Mouse (Mus musculus) right cerebral cortex, adult 2 months (tissue): ENCODE data around the gene Tmem208.

ENCODE experiments used
- DNase-seq, 2 experiments: peaks; one replicate each; pipeline ENCODE4 v3.0.0; 2021 to 2022; ENCODE audit warnings: low spot score in 2 of 2

Tmem208 gene

GRCm38 (mm10) chr8:105353583-105354135 lies 27.5 kb downstream of the Tmem208 start:
- no peak for DNase-seq

DNA sequence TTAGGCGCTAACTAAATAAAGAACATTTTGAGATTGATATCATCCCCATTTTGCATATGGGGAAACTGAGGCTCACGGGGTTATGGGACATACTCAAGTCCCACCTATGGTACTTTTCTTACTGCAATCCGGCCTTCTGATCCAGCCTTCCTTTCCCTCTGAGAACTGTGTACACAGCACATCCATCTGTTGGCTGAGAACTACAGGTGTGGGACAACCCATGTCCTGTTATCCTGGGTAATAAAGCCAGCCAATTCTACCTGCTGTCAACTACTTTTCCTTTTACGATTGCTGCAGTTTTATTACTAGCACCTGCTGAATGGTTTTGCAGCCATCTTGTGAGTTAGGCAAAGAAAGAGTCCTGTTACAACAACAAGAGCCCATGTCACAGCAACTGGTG lies 28.4 kb downstream of the Tmem208 start:
- DNase-seq, result no peak

DNA sequence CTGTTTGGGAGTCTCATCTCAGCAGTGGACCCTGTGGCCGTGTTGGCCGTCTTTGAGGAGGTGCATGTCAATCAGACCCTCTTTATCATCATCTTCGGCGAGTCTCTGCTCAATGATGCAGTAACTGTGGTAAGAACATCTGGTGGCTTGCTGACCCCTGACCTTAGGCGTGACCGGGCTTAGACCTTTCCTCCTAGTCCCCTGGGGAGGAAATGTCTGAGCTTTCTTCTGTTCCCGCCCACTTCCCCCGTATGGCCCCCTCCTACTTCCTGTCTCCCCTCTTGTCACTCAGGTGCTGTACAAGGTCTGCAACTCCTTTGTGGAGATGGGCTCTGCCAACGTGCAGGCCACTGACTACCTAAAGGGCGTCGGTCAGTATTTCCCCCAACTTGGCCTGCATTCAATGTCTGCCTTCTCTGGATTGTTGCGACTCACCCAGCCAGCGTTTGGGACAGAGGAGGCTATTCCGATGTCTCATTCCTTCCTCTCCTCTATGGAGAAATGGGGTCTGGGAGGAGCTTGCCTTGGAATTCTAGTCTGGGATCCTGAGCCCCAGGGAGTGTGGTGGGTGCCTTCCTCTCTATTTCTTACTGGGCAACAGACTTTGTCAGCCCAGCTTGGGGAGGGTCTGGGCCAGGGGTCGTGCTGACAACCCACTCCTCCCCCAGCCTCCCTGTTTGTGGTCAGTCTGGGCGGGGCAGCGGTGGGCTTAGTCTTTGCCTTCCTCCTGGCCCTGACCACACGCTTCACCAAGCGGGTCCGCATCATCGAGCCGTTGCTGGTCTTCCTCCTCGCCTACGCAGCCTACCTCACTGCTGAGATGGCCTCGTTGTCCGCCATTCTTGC lies 29.2 kb downstream of the Tmem208 start:
- no peak for DNase-seq

GRCm38 (mm10) chr8:105356681-105357080 lies 30.5 kb downstream of the Tmem208 start:
- DNase-seq, result no peak

GRCm38 (mm10) chr8:105359208-105359607 lies 33.1 kb downstream of the Tmem208 start:
- DNase-seq, result no peak

- DNase-seq, result no peak
Observed at GRCm38 (mm10) chr8:105359646-105360045, 33.5 kb downstream of the Tmem208 start.

GRCm38 (mm10) chr8:105361751-105362702 lies 35.9 kb downstream of the Tmem208 start:
- no peak for DNase-seq

DNA sequence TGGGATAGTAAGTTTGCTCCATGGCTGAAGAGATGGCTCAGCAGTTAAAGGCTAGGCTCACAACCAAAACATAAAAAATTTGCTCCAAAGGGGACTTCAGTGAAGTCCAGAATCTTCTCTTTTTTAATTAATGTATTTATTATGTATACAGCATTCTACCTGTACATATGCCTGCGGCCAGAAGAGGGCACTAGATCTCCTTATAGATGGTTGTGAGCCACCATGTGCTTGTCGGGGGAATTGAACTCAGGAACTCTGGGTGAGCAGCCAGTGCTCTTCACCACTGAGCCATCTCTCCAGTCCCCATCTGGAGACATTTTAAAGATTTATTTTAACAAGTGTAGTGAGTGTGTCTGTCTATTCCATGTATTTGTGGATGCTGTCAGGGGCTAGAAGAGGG lies 41.0 kb downstream of the Tmem208 start:
- DNase-seq, result no peak

DNA sequence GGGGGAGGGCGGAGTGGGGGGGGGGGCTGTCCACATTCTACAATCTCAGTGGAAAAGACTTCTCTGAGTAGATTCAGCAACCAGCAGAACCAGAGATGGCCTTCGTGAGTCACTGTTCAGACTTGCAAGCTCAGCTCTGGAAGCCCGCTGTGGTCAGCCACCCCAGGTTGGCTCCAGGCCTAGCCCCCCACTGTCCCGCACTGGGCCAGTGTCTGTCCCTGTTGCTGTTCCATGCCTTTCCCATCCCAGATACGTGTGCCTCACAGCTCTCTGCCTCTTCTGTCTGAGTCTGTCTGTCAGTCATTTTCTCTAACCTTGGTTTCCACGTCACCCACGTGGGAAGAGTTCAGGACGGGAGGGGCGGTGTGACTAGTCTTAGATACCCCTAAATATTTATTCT lies 46.3 kb downstream of the Tmem208 start:
- DNase-seq, result no peak

DNA sequence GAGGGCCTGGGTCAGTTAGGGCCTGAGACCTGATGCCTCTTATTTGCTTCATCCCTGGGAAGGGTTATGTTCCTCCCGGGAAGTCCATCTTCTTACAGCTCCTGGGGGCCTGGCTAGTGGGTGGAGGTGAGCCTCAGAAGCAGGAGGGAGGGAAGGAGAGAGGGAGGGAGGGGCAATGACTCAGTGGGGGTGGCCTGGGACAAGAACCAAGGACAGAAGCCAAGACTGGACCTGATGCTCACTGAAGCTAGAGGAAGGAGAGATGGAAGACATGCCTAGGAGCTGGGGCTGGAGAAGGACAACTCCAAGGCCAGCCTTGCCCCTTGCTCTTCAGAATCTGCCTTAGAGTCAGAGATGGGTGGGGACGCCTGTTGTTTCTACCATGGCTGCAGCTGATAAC lies 46.9 kb downstream of the Tmem208 start, which contains the start of gene Plekhg4:
TSS of gene Plekhg4 (plus strand) at position 243 of the 400 bp plus-strand sequence.
- DNase-seq, result no peak

DNA sequence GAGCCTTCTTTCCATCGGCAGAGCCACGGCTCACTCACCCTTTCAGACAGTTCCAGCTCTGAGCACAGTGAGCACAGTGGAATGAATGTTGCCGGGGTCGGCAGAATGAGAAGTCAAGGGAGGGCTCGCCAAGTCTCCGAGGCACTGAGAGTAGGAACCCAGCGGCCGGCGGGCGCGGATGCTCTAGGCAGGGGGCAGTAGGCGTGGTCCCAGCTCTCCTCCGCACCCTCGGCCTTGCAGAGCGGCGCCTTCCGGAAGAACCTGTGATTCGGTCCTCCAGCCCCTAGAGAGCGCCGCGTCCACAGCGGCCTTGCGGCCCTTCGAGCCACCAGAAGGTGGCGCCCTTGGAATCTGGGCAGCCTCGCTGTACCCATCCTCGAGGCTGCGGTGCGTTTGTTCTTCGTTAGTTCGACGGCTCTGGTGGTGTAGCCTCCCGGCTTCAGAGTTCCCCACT lies 48.4 kb downstream of the Tmem208 start:
- DNase-seq, result no peak

DNA sequence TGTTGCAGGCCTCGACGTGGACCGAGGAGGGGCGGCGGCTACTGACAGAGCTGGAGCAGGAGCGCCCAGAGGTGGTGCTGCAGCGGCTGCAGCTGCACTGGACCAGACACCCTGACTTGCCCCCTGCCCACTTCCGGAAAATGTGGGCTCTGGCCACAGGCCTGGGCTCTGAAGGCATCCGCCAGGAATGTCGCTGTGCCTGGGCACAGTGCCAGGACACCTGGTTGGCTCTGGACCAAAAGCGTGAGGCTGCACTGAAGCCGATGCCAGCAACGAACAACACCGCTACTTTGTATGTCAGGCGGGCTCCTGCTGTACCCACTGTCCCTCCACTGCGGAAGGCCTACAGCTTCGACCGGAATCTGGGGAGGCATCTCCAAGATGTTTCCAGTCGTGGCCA lies 52.5 kb downstream of the Tmem208 start:
- no peak for DNase-seq

- DNase-seq, result no peak
Observed at GRCm38 (mm10) chr8:105380308-105380707, 54.2 kb downstream of the Tmem208 start.

- no peak for DNase-seq
Observed at GRCm38 (mm10) chr8:105384070-105384469, 57.9 kb downstream of the Tmem208 start.
